Mouse (Mus musculus) retina, postnatal 1 day (tissue): ENCODE measurements around the gene Enpp4.
A peak's percentile ranks its signal among the peaks of the same experiment; 100 is the strongest.

ENCODE experiments used
- DNase-seq: peaks from one replicate; pipeline ENCODE4 v3.0.0-alpha.2; 2012

The Enpp4 gene

GRCm38 (mm10) chr17:44090916-44091315 lies 14.7 kb downstream of the Enpp4 start:
- DNase-seq: no peak

- DNase-seq: no peak
These were observed 17.4 kb downstream of the Enpp4 start for GRCm38 (mm10) chr17:44088226-44088625.

GRCm38 (mm10) chr17:44083156-44083555 lies 22.5 kb downstream of the Enpp4 start:
- DNase-seq: no peak

- DNase-seq: peak; percentile 90
These were observed 26.8 kb downstream of the Enpp4 start, which contains the start of gene Enpp5 for GRCm38 (mm10) chr17:44078631-44079350. Gene Enpp5 (plus strand): TSS chr17:44078813.

GRCm38 (mm10) chr17:44077843-44078160 lies 27.8 kb downstream of the Enpp4 start:
- DNase-seq: no peak

GRCm38 (mm10) chr17:44077146-44077842 lies 28.3 kb downstream of the Enpp4 start:
- no peak for DNase-seq

- peak; percentile 67 for DNase-seq
These were observed 29.4 kb downstream of the Enpp4 start for GRCm38 (mm10) chr17:44076051-44076680.

GRCm38 (mm10) chr17:44075601-44076000 lies 30.0 kb downstream of the Enpp4 start:
- DNase-seq: no peak

GRCm38 (mm10) chr17:44071680-44072079 lies 33.9 kb downstream of the Enpp4 start:
- no peak for DNase-seq

- peak; percentile 68 for DNase-seq
These were observed 36.7 kb downstream of the Enpp4 start for GRCm38 (mm10) chr17:44068876-44069275.

- DNase-seq: peak; percentile 14
These were observed 44.2 kb downstream of the Enpp4 start for GRCm38 (mm10) chr17:44061289-44061890.

GRCm38 (mm10) chr17:44060781-44061180 lies 44.8 kb downstream of the Enpp4 start:
- no peak for DNase-seq

- no peak for DNase-seq
These were observed 47.5 kb downstream of the Enpp4 start for GRCm38 (mm10) chr17:44058145-44058544.

GRCm38 (mm10) chr17:44057123-44057522 lies 48.5 kb downstream of the Enpp4 start:
- no peak for DNase-seq

GRCm38 (mm10) chr17:44053427-44053826 lies 52.2 kb downstream of the Enpp4 start:
- DNase-seq: no peak
